Mouse (Mus musculus) neural tube, embryonic 15.5 days (tissue): Measurements from ENCODE around the gene Erlin1. TPM values are rescaled to one million over a fixed set of nuclear protein-coding genes. Genes with fewer than 3 reads are reported as not detected.

Source experiments
- ATAC-seq: fragments of 200-750 bp; cut with Nextera tagmentation; 2 replicates; pipeline ENCODE4 v1.8.0; 2017; ENCODE audit warnings: mild to moderate bottlenecking, moderate TSS enrichment, moderate library complexity; ENCODE audit not compliant: low FRiP score
- H3K27ac ChIP-seq: fragments of 300-500 bp; sonication (generic); replicated peaks from 2 replicates; pipeline ENCODE4 v1.5.1; 2015; ENCODE audit warnings: mild to moderate bottlenecking, inconsistent platforms
- H3K27me3 ChIP-seq: fragments of 300-500 bp; sonication (generic); replicated peaks from 2 replicates; pipeline ENCODE4 v1.6.1; 2015; ENCODE audit warnings: inconsistent platforms
- H3K36me3 ChIP-seq: fragments of 300-500 bp; sonication (generic); 2 replicates; pipeline ENCODE4 v1.6.1; 2015; ENCODE audit warnings: inconsistent platforms
- H3K4me1 ChIP-seq: fragments of 300-500 bp; sonication (generic); 2 replicates; pipeline ENCODE4 v1.6.1; 2015; ENCODE audit warnings: inconsistent platforms
- H3K4me2 ChIP-seq: fragments of 300-500 bp; sonication (generic); 2 replicates; pipeline ENCODE4 v1.6.1; 2015; ENCODE audit warnings: inconsistent platforms, mild to moderate bottlenecking, moderate library complexity
- H3K4me3 ChIP-seq: fragments of 300-500 bp; sonication (generic); replicated peaks from 2 replicates; pipeline ENCODE4 v1.5.1; 2015; ENCODE audit warnings: mild to moderate bottlenecking, inconsistent platforms
- H3K9ac ChIP-seq: fragments of 300-500 bp; sonication (generic); replicated peaks from 2 replicates; pipeline ENCODE4 v1.6.1; 2015; ENCODE audit warnings: mild to moderate bottlenecking, inconsistent platforms
- H3K9me3 ChIP-seq: fragments of 300-500 bp; sonication (generic); replicated peaks from 2 replicates; pipeline ENCODE4 v1.6.1; 2016; ENCODE audit warnings: inconsistent platforms
- WGBS: fragments of 180-500 bp; shearing (Covaris S2); methylation state at CpG from one replicate; pipeline ENCODE4 v1.1.7; 2015; ENCODE audit warnings: mixed read lengths; 5-methylcytosine and 5-hydroxymethylcytosine counted together
- polyA plus RNA-seq: library from polyadenylated mRNA; unstranded; fragments of >200 nt; fragmentation: Nextera tagmentation; extraction: Ambion mirVana; gene quantifications from 2 replicates; pipeline ENCODE4 v1.2.1, GENCODE M21; 2015

Gene Erlin1
- polyA plus RNA-seq, 1 experiment from 2014 or later = 20.2 TPM

GRCm38 (mm10) chr19:44055173-44055826 lies 14.3 kb downstream of the Erlin1 start:
- Histone ChIP-seq H3K36me3 (peaks cover 45% of the 10 kb centered on the region), H3K9ac (no peak overlapping the region), H3K4me1 (no peaks in the 10 kb centered on the region), H3K4me2 (no peak overlapping the region), H3K9me3 (no peaks in the 10 kb centered on the region), H3K27ac (no peak overlapping the region), H3K27me3 (no peaks in the 10 kb centered on the region), H3K4me3 (no peak overlapping the region)
- no peak for ATAC-seq
- WGBS = 77% methylated on average over 4 of the region's 4 CpGs

GRCm38 (mm10) chr19:44050388-44050787 lies 19.2 kb downstream of the Erlin1 start:
- 88% methylated on average over 4 of the region's 4 CpGs for whole genome bisulfite sequencing
- Histone ChIP-seq H3K9me3 (no peaks in the 10 kb centered on the region), H3K27me3 (no peaks in the 10 kb centered on the region), H3K9ac (no peak overlapping the region), H3K4me2 (no peak overlapping the region), H3K36me3 (peaks cover 35% of the 10 kb centered on the region), H3K4me1 (no peaks in the 10 kb centered on the region), H3K4me3 (no peak overlapping the region), H3K27ac (no peak overlapping the region)
- ATAC-seq = no peak

- no peak overlapping the region for H3K4me3 ChIP-seq
- H3K4me2 ChIP-seq = no peak overlapping the region
- WGBS = 51% methylated on average over 3 of the region's 3 CpGs
- H3K27ac ChIP-seq = no peak overlapping the region
- no peaks in the 10 kb centered on the region for H3K27me3 ChIP-seq
- ATAC-seq = no peak
- no peak overlapping the region for H3K9ac ChIP-seq
- H3K36me3 ChIP-seq = peaks cover 42% of the 10 kb centered on the region
- no peaks in the 10 kb centered on the region for H3K9me3 ChIP-seq
- H3K4me1 ChIP-seq = no peaks in the 10 kb centered on the region
Observed at GRCm38 (mm10) chr19:44049282-44049681, 20.3 kb downstream of the Erlin1 start.

- Histone ChIP-seq H3K4me3 (no peak overlapping the region), H3K9ac (no peak overlapping the region), H3K27ac (no peak overlapping the region), H3K4me2 (no peak overlapping the region), H3K36me3 (peaks cover 31% of the 10 kb centered on the region), H3K27me3 (no peaks in the 10 kb centered on the region), H3K9me3 (no peaks in the 10 kb centered on the region), H3K4me1 (no peaks in the 10 kb centered on the region)
- WGBS = 85% methylated on average over 3 of the region's 3 CpGs
- no peak for ATAC-seq
Observed at GRCm38 (mm10) chr19:44045847-44046246, 23.7 kb downstream of the Erlin1 start.

- H3K27me3 ChIP-seq = no peaks in the 10 kb centered on the region
- WGBS = 78% methylated on average over 5 of the region's 5 CpGs
Observed at GRCm38 (mm10) chr19:44042121-44042520, 27.5 kb downstream of the Erlin1 start.

GRCm38 (mm10) chr19:44033396-44033795 lies 36.2 kb downstream of the Erlin1 start:
- no peak overlapping the region for H3K27ac ChIP-seq
- no peak for ATAC-seq
- H3K36me3 ChIP-seq = peaks cover 31% of the 10 kb centered on the region
- no peaks in the 10 kb centered on the region for H3K9me3 ChIP-seq
- H3K9ac ChIP-seq = no peak overlapping the region
- no peaks in the 10 kb centered on the region for H3K4me1 ChIP-seq
- H3K4me3 ChIP-seq = no peak overlapping the region
- 86% methylated on average over 5 of the region's 5 CpGs for WGBS
- no peaks in the 10 kb centered on the region for H3K27me3 ChIP-seq
- H3K4me2 ChIP-seq = no peak overlapping the region

More at GRCm38 (mm10) chr19:44042121-44042520, 27.5 kb downstream of the Erlin1 start:
- Histone ChIP-seq H3K4me2 (no peak overlapping the region), H3K9me3 (no peaks in the 10 kb centered on the region), H3K4me3 (no peak overlapping the region), H3K27ac (no peak overlapping the region), H3K36me3 (peaks cover 40% of the 10 kb centered on the region), H3K4me1 (no peaks in the 10 kb centered on the region), H3K9ac (no peak overlapping the region)
- ATAC-seq = no peak

- H3K4me3 ChIP-seq = no peak overlapping the region
- no peaks in the 10 kb centered on the region for H3K4me1 ChIP-seq
- ATAC-seq = no peak
- H3K9me3 ChIP-seq = no peaks in the 10 kb centered on the region
- peaks cover 29% of the 10 kb centered on the region for H3K36me3 ChIP-seq
- no peaks in the 10 kb centered on the region for H3K27me3 ChIP-seq
- no peak overlapping the region for H3K4me2 ChIP-seq
- WGBS = 93% methylated on average over 11 of the region's 11 CpGs
- no peak overlapping the region for H3K27ac ChIP-seq
- H3K9ac ChIP-seq = no peak overlapping the region
Observed at GRCm38 (mm10) chr19:44032046-44032744, 37.4 kb downstream of the Erlin1 start.

DNA sequence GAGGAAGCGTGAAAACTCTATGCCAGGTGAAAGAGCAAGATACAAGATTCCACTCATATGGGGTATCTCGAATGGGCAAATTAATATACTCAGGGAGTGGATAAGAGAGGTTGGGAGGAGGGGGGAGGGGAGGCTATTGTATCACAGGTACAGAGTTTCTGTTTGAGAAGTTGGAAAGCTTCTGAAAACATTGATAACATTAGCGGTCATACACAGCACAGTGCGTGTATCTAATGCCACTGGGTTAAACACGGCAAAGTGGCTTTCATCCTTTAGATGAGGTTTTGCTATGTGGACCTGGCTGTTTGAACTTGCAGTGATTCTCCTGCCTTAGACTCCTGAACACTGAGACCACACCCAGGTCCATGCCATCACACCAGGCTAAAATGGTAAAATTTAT lies 39.6 kb downstream of the Erlin1 start:
- Histone ChIP-seq H3K27ac (no peak overlapping the region), H3K9ac (no peak overlapping the region), H3K9me3 (no peaks in the 10 kb centered on the region), H3K36me3 (peaks cover 9% of the 10 kb centered on the region; the same call in 1 of the 2 replicates), H3K27me3 (no peaks in the 10 kb centered on the region), H3K4me3 (no peak overlapping the region), H3K4me1 (no peaks in the 10 kb centered on the region), H3K4me2 (no peak overlapping the region)
- ATAC-seq = no peak
- 96% methylated on average over 5 of the region's 5 CpGs for WGBS

- ATAC-seq = no peak
- Histone ChIP-seq H3K4me2 (no peak within 1 kb of the TSS), H3K9me3 (no peaks in the 10 kb centered on the region), H3K27me3 (no peaks in the 10 kb centered on the region), H3K27ac (no peak within 1 kb of the TSS), H3K4me3 (no peak within 1 kb of the TSS), H3K9ac (no peak within 1 kb of the TSS), H3K4me1 (no peaks in the 10 kb centered on the region), H3K36me3 (0 out of 2 replicates have a peak, but pooled peaks cover 6% of the 10 kb centered on the region)
- 84% methylated on average over 5 of the region's 8 CpGs for WGBS
Observed at GRCm38 (mm10) chr19:44028972-44029371, 40.6 kb downstream of the Erlin1 start, which contains the start of gene Cyp2c23. Gene Cyp2c23 (minus strand): TSS chr19:44029208.

GRCm38 (mm10) chr19:44026956-44027530 lies 42.5 kb downstream of the Erlin1 start:
- no peak overlapping the region for H3K4me3 ChIP-seq
- no peak for ATAC-seq
- H3K9ac ChIP-seq = no peak overlapping the region
- no peaks in the 10 kb centered on the region for H3K27me3 ChIP-seq
- no peak overlapping the region for H3K4me2 ChIP-seq
- no peaks in the 10 kb centered on the region for H3K9me3 ChIP-seq
- WGBS = 73% methylated on average over 8 of the region's 8 CpGs
- no peaks in the 10 kb centered on the region for H3K36me3 ChIP-seq
- H3K27ac ChIP-seq = no peak overlapping the region
- no peaks in the 10 kb centered on the region for H3K4me1 ChIP-seq

- no peak overlapping the region for H3K27ac ChIP-seq
- H3K36me3 ChIP-seq = no peaks in the 10 kb centered on the region
- H3K4me3 ChIP-seq = no peak overlapping the region
- no peak overlapping the region for H3K9ac ChIP-seq
- no peak overlapping the region for H3K4me2 ChIP-seq
- H3K9me3 ChIP-seq = no peaks in the 10 kb centered on the region
- WGBS = 91% methylated on average over 13 of the region's 13 CpGs
- H3K4me1 ChIP-seq = no peaks in the 10 kb centered on the region
- ATAC-seq = no peak
- no peaks in the 10 kb centered on the region for H3K27me3 ChIP-seq
Observed at GRCm38 (mm10) chr19:44024921-44025585, 44.5 kb downstream of the Erlin1 start.
